Mouse (Mus musculus) kidney, embryonic 15.5 days (tissue): ENCODE data around the gene Trim54. TPM values are rescaled to one million over a fixed set of nuclear protein-coding genes. Genes with fewer than 3 reads are reported as not detected.
A peak's percentile ranks its signal among the peaks of the same experiment; 100 is the strongest.

Experiments
- ATAC-seq: fragments of 200-750 bp; cut with Nextera tagmentation; replicated peaks from 2 replicates; pipeline ENCODE4 v1.8.0; 2017; ENCODE audit warnings: moderate TSS enrichment; ENCODE audit not compliant: low FRiP score
- H3K27ac ChIP-seq: fragments of 300-500 bp; sonication (generic); 2 replicates; pipeline ENCODE4 v1.5.1; 2015; ENCODE audit warnings: mild to moderate bottlenecking, inconsistent platforms
- H3K27me3 ChIP-seq: fragments of 300-500 bp; sonication (generic); 2 replicates; pipeline ENCODE4 v1.6.1; 2015; ENCODE audit warnings: inconsistent platforms
- H3K36me3 ChIP-seq: fragments of 300-500 bp; sonication (generic); 2 replicates; pipeline ENCODE4 v1.6.1; 2015; ENCODE audit warnings: inconsistent platforms
- H3K4me1 ChIP-seq: fragments of 300-500 bp; sonication (generic); 2 replicates; pipeline ENCODE4 v1.6.1; 2015; ENCODE audit warnings: inconsistent platforms
- H3K4me2 ChIP-seq: fragments of 300-500 bp; sonication (generic); 2 replicates; pipeline ENCODE4 v1.6.1; 2015; ENCODE audit warnings: moderate library complexity, mild to moderate bottlenecking, inconsistent platforms
- H3K4me3 ChIP-seq: fragments of 300-500 bp; sonication (generic); replicated peaks from 2 replicates; pipeline ENCODE4 v1.5.1; 2015; ENCODE audit warnings: mild to moderate bottlenecking, inconsistent platforms
- H3K9ac ChIP-seq: fragments of 300-500 bp; sonication (generic); 2 replicates; pipeline ENCODE4 v1.6.1; 2015; ENCODE audit warnings: mild to moderate bottlenecking, inconsistent platforms
- H3K9me3 ChIP-seq: fragments of 300-500 bp; sonication (generic); replicated peaks from 2 replicates; pipeline ENCODE4 v1.6.1; 2016; ENCODE audit warnings: inconsistent platforms
- WGBS: fragments of 180-500 bp; shearing (Covaris S2); methylation state at CpG from one replicate; pipeline ENCODE4 v1.1.7; 2015; ENCODE audit warnings: mixed read lengths; 5-methylcytosine and 5-hydroxymethylcytosine counted together
- polyA plus RNA-seq: library from polyadenylated mRNA; unstranded; fragments of >200 nt; fragmentation: Nextera tagmentation; extraction: Ambion mirVana; gene quantifications from 2 replicates; pipeline ENCODE4 v1.2.1, GENCODE M21; 2015

Gene Trim54
- polyA plus RNA-seq, 1 experiment from 2014 or later, result 1.2 TPM

GRCm38 (mm10) chr5:31086606-31087005, 29.9 kb upstream of the Trim54 start:
- 26% methylated on average over 7 of the region's 7 CpGs for WGBS
- H3K27me3 ChIP-seq, result peaks cover 66% of the 10 kb centered on the region

GRCm38 (mm10) chr5:31087131-31087530, 29.4 kb upstream of the Trim54 start:
- H3K36me3 ChIP-seq, result no peaks in the 10 kb centered on the region
- H3K27ac ChIP-seq, result no peak overlapping the region
- H3K4me2 ChIP-seq, result no peak overlapping the region
- H3K9me3 ChIP-seq, result no peaks in the 10 kb centered on the region
- H3K9ac ChIP-seq, result no peak overlapping the region
- H3K4me3 ChIP-seq, result no peak overlapping the region
- WGBS, result 76% methylated on average over 2 of the region's 2 CpGs
- ATAC-seq, result no peak
- H3K4me1 ChIP-seq, result peaks cover 25% of the 10 kb centered on the region
- H3K27me3 ChIP-seq, result peaks cover 68% of the 10 kb centered on the region

More at GRCm38 (mm10) chr5:31086606-31087005, 29.9 kb upstream of the Trim54 start:
- no peak overlapping the region for H3K4me3 ChIP-seq
- no peak overlapping the region for H3K9ac ChIP-seq
- no peak overlapping the region for H3K4me2 ChIP-seq
- no peak for ATAC-seq
- H3K36me3 ChIP-seq, result no peaks in the 10 kb centered on the region
- peaks cover 25% of the 10 kb centered on the region for H3K4me1 ChIP-seq
- no peak overlapping the region for H3K27ac ChIP-seq
- no peaks in the 10 kb centered on the region for H3K9me3 ChIP-seq

GRCm38 (mm10) chr5:31092231-31092975, 24.1 kb upstream of the Trim54 start:
- Histone ChIP-seq H3K27me3 (peaks cover 99% of the 10 kb centered on the region), H3K36me3 (no peaks in the 10 kb centered on the region), H3K27ac (no peak overlapping the region), H3K9me3 (no peaks in the 10 kb centered on the region), H3K9ac (peak overlapping the region; percentile 29; the same call in 1 of the 2 replicates), H3K4me1 (peaks cover 36% of the 10 kb centered on the region), H3K4me3 (peak overlapping the region; percentile 44), H3K4me2 (peak overlapping the region; percentile 76)
- 2% methylated on average over 52 of the region's 53 CpGs for WGBS
- ATAC-seq, result peak; percentile 9; the same call in 1 of the 2 replicates

- peak overlapping the region; percentile 76 for H3K4me2 ChIP-seq
- WGBS, result under 1% methylated on average over 54 of the region's 54 CpGs
- peak; percentile 67 for ATAC-seq
- H3K4me1 ChIP-seq, result peaks cover 36% of the 10 kb centered on the region
- peaks cover 100% of the 10 kb centered on the region for H3K27me3 ChIP-seq
- peak overlapping the region; percentile 44 for H3K4me3 ChIP-seq
- no peak overlapping the region for H3K27ac ChIP-seq
- H3K9me3 ChIP-seq, result no peaks in the 10 kb centered on the region
- H3K9ac ChIP-seq, result peak overlapping the region; percentile 29
- no peaks in the 10 kb centered on the region for H3K36me3 ChIP-seq
Measured at GRCm38 (mm10) chr5:31093151-31094041, 23.1 kb upstream of the Trim54 start.

GRCm38 (mm10) chr5:31094100-31094798, 22.3 kb upstream of the Trim54 start:
- H3K27me3 ChIP-seq, result peaks cover 100% of the 10 kb centered on the region
- H3K36me3 ChIP-seq, result no peaks in the 10 kb centered on the region
- 2% methylated on average over 29 of the region's 29 CpGs for WGBS
- no peak for ATAC-seq
- peak overlapping the region; percentile 44 for H3K4me3 ChIP-seq
- no peak overlapping the region for H3K27ac ChIP-seq
- H3K9me3 ChIP-seq, result no peaks in the 10 kb centered on the region
- peak overlapping the region; percentile 76 for H3K4me2 ChIP-seq
- H3K9ac ChIP-seq, result no peak overlapping the region
- peaks cover 36% of the 10 kb centered on the region for H3K4me1 ChIP-seq

- Histone ChIP-seq H3K4me1 (peaks cover 36% of the 10 kb centered on the region), H3K9ac (no peak overlapping the region), H3K4me3 (peak overlapping the region; percentile 44), H3K27ac (no peak overlapping the region), H3K36me3 (no peaks in the 10 kb centered on the region), H3K27me3 (peaks cover 96% of the 10 kb centered on the region), H3K4me2 (peak overlapping the region; percentile 76), H3K9me3 (no peaks in the 10 kb centered on the region)
- WGBS, result under 1% methylated on average over 59 of the region's 59 CpGs
- no peak for ATAC-seq
Measured at GRCm38 (mm10) chr5:31094799-31095691, 21.5 kb upstream of the Trim54 start.

GRCm38 (mm10) chr5:31095711-31096480, 20.6 kb upstream of the Trim54 start:
- 24% methylated on average over 11 of the region's 11 CpGs for WGBS
- no peak for ATAC-seq
- no peak overlapping the region for H3K27ac ChIP-seq

GRCm38 (mm10) chr5:31105814-31106335, 10.6 kb upstream of the Trim54 start, which contains the start of gene Dnajc5g:
TSS of gene Dnajc5g (plus strand) at chr5:31106285.
- no peaks in the 10 kb centered on the region for H3K4me1 ChIP-seq
- WGBS, result 87% methylated on average over 9 of the region's 9 CpGs
- no peak for ATAC-seq

More at GRCm38 (mm10) chr5:31095711-31096480, 20.6 kb upstream of the Trim54 start:
- H3K36me3 ChIP-seq, result no peaks in the 10 kb centered on the region
- H3K27me3 ChIP-seq, result peaks cover 87% of the 10 kb centered on the region
- peak overlapping the region; percentile 76 for H3K4me2 ChIP-seq
- H3K9me3 ChIP-seq, result no peaks in the 10 kb centered on the region
- H3K4me3 ChIP-seq, result peak overlapping the region; percentile 44
- H3K4me1 ChIP-seq, result peaks cover 36% of the 10 kb centered on the region
- H3K9ac ChIP-seq, result no peak overlapping the region

GRCm38 (mm10) chr5:31108000-31108490, 8.5 kb upstream of the Trim54 start, which contains the start of gene Slc30a3:
TSS of gene Slc30a3 (minus strand) at chr5:31108237.
- H3K27me3 ChIP-seq, result peaks cover 20% of the 10 kb centered on the region; the same call in 1 of the 2 replicates
- H3K9ac ChIP-seq, result no peak within 1 kb of the TSS
- no peak within 1 kb of the TSS for H3K4me3 ChIP-seq
- H3K4me1 ChIP-seq, result no peaks in the 10 kb centered on the region
- H3K36me3 ChIP-seq, result no peaks in the 10 kb centered on the region
- no peaks in the 10 kb centered on the region for H3K9me3 ChIP-seq
- WGBS, result 90% methylated on average over 18 of the region's 18 CpGs
- ATAC-seq, result no peak
- no peak within 1 kb of the TSS for H3K4me2 ChIP-seq
- no peak within 1 kb of the TSS for H3K27ac ChIP-seq

More at GRCm38 (mm10) chr5:31105814-31106335, 10.6 kb upstream of the Trim54 start, which contains the start of gene Dnajc5g:
- no peak within 1 kb of the TSS for H3K4me2 ChIP-seq
- no peak within 1 kb of the TSS for H3K9ac ChIP-seq
- no peaks in the 10 kb centered on the region for H3K9me3 ChIP-seq
- no peak within 1 kb of the TSS for H3K27ac ChIP-seq
- H3K36me3 ChIP-seq, result no peaks in the 10 kb centered on the region
- H3K27me3 ChIP-seq, result peaks cover 20% of the 10 kb centered on the region; the same call in 1 of the 2 replicates
- no peak within 1 kb of the TSS for H3K4me3 ChIP-seq

GRCm38 (mm10) chr5:31110781-31111180, 5.7 kb upstream of the Trim54 start:
- WGBS, result 29% methylated on average over 7 of the region's 7 CpGs
- Histone ChIP-seq H3K9ac (no peak overlapping the region), H3K27ac (no peak overlapping the region), H3K4me2 (no peak overlapping the region), H3K9me3 (no peaks in the 10 kb centered on the region), H3K4me1 (no peaks in the 10 kb centered on the region), H3K36me3 (no peaks in the 10 kb centered on the region), H3K4me3 (no peak overlapping the region), H3K27me3 (0 out of 2 replicates have a peak, but pooled peaks cover 4% of the 10 kb centered on the region)
- ATAC-seq, result no peak
